Mouse (Mus musculus) lung, adult 2 months (tissue): ENCODE measurements around the gene Acap1. TPM values are rescaled to one million over a fixed set of nuclear protein-coding genes. Genes with fewer than 3 reads are reported as not detected.

ENCODE experiments used
- DNase-seq: peaks from one replicate; pipeline ENCODE4 v3.0.0; 2022
- H3K4me1 ChIP-seq: fragments of 200-500 bp; 2 replicates; pipeline ENCODE4 v1.6.1; 2011; ENCODE audit warnings: low read length; ENCODE audit not compliant: control insufficient read depth, insufficient read depth
- H3K4me3 ChIP-seq: fragments of 200-500 bp; replicated peaks from 2 replicates; pipeline ENCODE3; 2011; ENCODE audit warnings: low read depth, mild to moderate bottlenecking, control low read depth, low read length; ENCODE audit errors: extremely low read depth
- CTCF ChIP-seq: fragments of 200-500 bp; IDR thresholded peaks from 2 replicates; pipeline ENCODE4 v1.5.1; 2011; ENCODE audit warnings: mild to moderate bottlenecking, low read length, control low read depth; ENCODE audit not compliant: insufficient read depth
- POLR2A ChIP-seq: fragments of 200-500 bp; IDR thresholded peaks from 2 replicates; pipeline ENCODE4 v1.6.1; 2011; ENCODE audit warnings: low read depth, mild to moderate bottlenecking, control low read depth, low read length, borderline replicate concordance; ENCODE audit errors: extremely low read depth
- WGBS: fragments of 180-500 bp; shearing (Covaris S2); methylation state at CpG from one replicate; pipeline ENCODE4 v1.1.7; 2018; 5-methylcytosine and 5-hydroxymethylcytosine counted together
- polyA plus RNA-seq: library from polyadenylated mRNA; depleted of rRNA; stranded (reverse); fragments of >200 nt; gene quantifications from 2 replicates; pipeline ENCODE4 v1.2.3, GENCODE M21; 2012

Acap1 gene
- polyA plus RNA-seq, 1 experiment: 14.3 TPM

- no peak overlapping the region for H3K4me3 ChIP-seq
- H3K4me1 ChIP-seq: peaks cover 22% of the 10 kb centered on the region
- DNase-seq: no peak
- TF ChIP-seq CTCF (no peak), POLR2A (no peak)
- 66% methylated on average over 5 of the region's 5 CpGs for WGBS
Observed at GRCm38 (mm10) chr11:69915667-69916627, 20.6 kb upstream of the Acap1 start.

GRCm38 (mm10) chr11:69914917-69915430, 19.6 kb upstream of the Acap1 start:
- DNase-seq: no peak
- Histone ChIP-seq H3K4me1 (peaks cover 22% of the 10 kb centered on the region), H3K4me3 (peak overlapping the region; percentile 88)
- WGBS: 33% methylated on average over 9 of the region's 9 CpGs
- TF ChIP-seq POLR2A (no peak), CTCF (no peak)

GRCm38 (mm10) chr11:69914372-69914764, 19.0 kb upstream of the Acap1 start:
- no peak for DNase-seq
- 2% methylated on average over 17 of the region's 17 CpGs for WGBS
- TF ChIP-seq CTCF: no peak
- no peak for TF ChIP-seq POLR2A
- Histone ChIP-seq H3K4me1 (peaks cover 22% of the 10 kb centered on the region), H3K4me3 (peak overlapping the region; percentile 88)

- WGBS: 1% methylated on average over 61 of the region's 61 CpGs
- Histone ChIP-seq H3K4me3 (peak within 1 kb of the TSS; percentile 88), H3K4me1 (peaks cover 18% of the 10 kb centered on the region)
- TF ChIP-seq POLR2A (peak; percentile 50; the same call in 1 of the 2 replicates), CTCF (no peak)
- DNase-seq: peak; percentile 92
Observed at GRCm38 (mm10) chr11:69913554-69914371, 18.4 kb upstream of the Acap1 start, which contains the start of gene Gps2. TSS of gene Gps2 (plus strand) at chr11:69913888.

- WGBS: 52% methylated on average over 15 of the region's 15 CpGs
- TF ChIP-seq POLR2A: peak; percentile 31; the same call in 1 of the 2 replicates
- no peak for TF ChIP-seq CTCF
- Histone ChIP-seq H3K4me1 (peaks cover 18% of the 10 kb centered on the region), H3K4me3 (peak overlapping the region; percentile 76)
- DNase-seq: peak; percentile 63
Observed at GRCm38 (mm10) chr11:69912716-69913530, 17.6 kb upstream of the Acap1 start.

GRCm38 (mm10) chr11:69911701-69912100, 16.4 kb upstream of the Acap1 start:
- WGBS: 83% methylated on average over 6 of the region's 6 CpGs
- peaks cover 18% of the 10 kb centered on the region for H3K4me1 ChIP-seq
- no peak for DNase-seq
- no peak for TF ChIP-seq POLR2A
- no peak for TF ChIP-seq CTCF
- no peak overlapping the region for H3K4me3 ChIP-seq

- TF ChIP-seq CTCF (no peak), POLR2A (no peak)
- WGBS: 94% methylated on average over 17 of the region's 17 CpGs
- H3K4me3 ChIP-seq: no peak overlapping the region
- peaks cover 18% of the 10 kb centered on the region for H3K4me1 ChIP-seq
- no peak for DNase-seq
Observed at GRCm38 (mm10) chr11:69910781-69911560, 15.6 kb upstream of the Acap1 start.

- no peak overlapping the region for H3K4me3 ChIP-seq
- WGBS: 94% methylated on average over 8 of the region's 8 CpGs
Observed at GRCm38 (mm10) chr11:69910177-69910576, 14.8 kb upstream of the Acap1 start.

More at GRCm38 (mm10) chr11:69910177-69910576, 14.8 kb upstream of the Acap1 start:
- DNase-seq: no peak
- TF ChIP-seq POLR2A (no peak), CTCF (no peak)
- H3K4me1 ChIP-seq: peaks cover 14% of the 10 kb centered on the region
